Mouse (Mus musculus) erythroblast, embryonic 14.5 days (primary cell): ENCODE data around the gene Rhbdl3. TPM values are rescaled to one million over a fixed set of nuclear protein-coding genes. Genes with fewer than 3 reads are reported as not detected.

ENCODE experiments used
- H3K27me3 ChIP-seq: 2 replicates; pipeline ENCODE4 v1.6.1; 2012; ENCODE audit warnings: inconsistent platforms; ENCODE audit not compliant: control insufficient read depth
- H3K36me3 ChIP-seq: 2 replicates; pipeline ENCODE4 v1.6.1; 2012; ENCODE audit warnings: mild to moderate bottlenecking, inconsistent platforms; ENCODE audit not compliant: control insufficient read depth
- H3K4me1 ChIP-seq: 2 replicates; pipeline ENCODE4 v1.6.1; 2012; ENCODE audit warnings: inconsistent platforms; ENCODE audit not compliant: control insufficient read depth
- H3K4me3 ChIP-seq: replicated peaks from 2 replicates; pipeline ENCODE3; 2012; ENCODE audit warnings: moderate library complexity, mild to moderate bottlenecking, inconsistent platforms
- H3K9me3 ChIP-seq: 2 replicates; pipeline ENCODE4 v1.6.1; 2012; ENCODE audit warnings: low read length, inconsistent platforms, mixed read lengths; ENCODE audit not compliant: control insufficient read depth
- GATA1 ChIP-seq: IDR thresholded peaks from 2 replicates; pipeline ENCODE4 v1.6.1; 2012; ENCODE audit warnings: low read length, inconsistent platforms, mixed read lengths
- TAL1 ChIP-seq: IDR thresholded peaks from 3 replicates; pipeline ENCODE4 v1.6.1; 2012; ENCODE audit warnings: low read length, inconsistent platforms, mixed read lengths
- polyA plus RNA-seq: library from polyadenylated mRNA; stranded (reverse); fragments of >175 nt; gene quantifications from 2 replicates; pipeline ENCODE4 v1.2.3, GENCODE M21; 2012

The Rhbdl3 gene
- polyA plus RNA-seq, 1 experiment, result not detected

GRCm38 (mm10) chr11:80308537-80308936 is 7.8 kb downstream of the Rhbdl3 start:
- Histone ChIP-seq H3K4me3 (no peak overlapping the region), H3K27me3 (peaks cover 17% of the 10 kb centered on the region), H3K4me1 (no peaks in the 10 kb centered on the region), H3K9me3 (peaks cover 3% of the 10 kb centered on the region), H3K36me3 (no peaks in the 10 kb centered on the region)
- TF ChIP-seq TAL1 (no peak), GATA1 (no peak)

GRCm38 (mm10) chr11:80311271-80311670 is 10.6 kb downstream of the Rhbdl3 start:
- peaks cover 6% of the 10 kb centered on the region; the same call in 1 of the 2 replicates for H3K27me3 ChIP-seq
- no peaks in the 10 kb centered on the region for H3K36me3 ChIP-seq
- H3K4me1 ChIP-seq, result no peaks in the 10 kb centered on the region
- H3K9me3 ChIP-seq, result no peaks in the 10 kb centered on the region
- TF ChIP-seq TAL1, result no peak
- no peak for TF ChIP-seq GATA1
- no peak overlapping the region for H3K4me3 ChIP-seq

- no peaks in the 10 kb centered on the region for H3K36me3 ChIP-seq
- H3K27me3 ChIP-seq, result peaks cover 6% of the 10 kb centered on the region; the same call in 1 of the 2 replicates
- H3K9me3 ChIP-seq, result no peaks in the 10 kb centered on the region
- TF ChIP-seq TAL1 (no peak), GATA1 (no peak)
- H3K4me1 ChIP-seq, result no peaks in the 10 kb centered on the region
- H3K4me3 ChIP-seq, result no peak overlapping the region
Observed at GRCm38 (mm10) chr11:80312049-80312448, 11.3 kb downstream of the Rhbdl3 start.

GRCm38 (mm10) chr11:80312565-80312964 is 11.9 kb downstream of the Rhbdl3 start:
- Histone ChIP-seq H3K9me3 (no peaks in the 10 kb centered on the region), H3K27me3 (peaks cover 6% of the 10 kb centered on the region; the same call in 1 of the 2 replicates), H3K36me3 (no peaks in the 10 kb centered on the region), H3K4me1 (no peaks in the 10 kb centered on the region), H3K4me3 (no peak overlapping the region)
- TF ChIP-seq TAL1 (no peak), GATA1 (no peak)

GRCm38 (mm10) chr11:80313462-80313861 is 12.8 kb downstream of the Rhbdl3 start:
- TF ChIP-seq GATA1 (no peak), TAL1 (no peak)
- H3K36me3 ChIP-seq, result no peaks in the 10 kb centered on the region
- H3K27me3 ChIP-seq, result peaks cover 6% of the 10 kb centered on the region; the same call in 1 of the 2 replicates
- H3K4me3 ChIP-seq, result no peak overlapping the region
- H3K4me1 ChIP-seq, result no peaks in the 10 kb centered on the region
- no peaks in the 10 kb centered on the region for H3K9me3 ChIP-seq

- H3K4me1 ChIP-seq, result no peaks in the 10 kb centered on the region
- no peaks in the 10 kb centered on the region for H3K9me3 ChIP-seq
- H3K4me3 ChIP-seq, result no peak overlapping the region
- H3K36me3 ChIP-seq, result no peaks in the 10 kb centered on the region
- peaks cover 6% of the 10 kb centered on the region; the same call in 1 of the 2 replicates for H3K27me3 ChIP-seq
- no peak for TF ChIP-seq GATA1
- TF ChIP-seq TAL1, result no peak
Observed at GRCm38 (mm10) chr11:80313944-80314343, 13.2 kb downstream of the Rhbdl3 start.

- no peaks in the 10 kb centered on the region for H3K4me1 ChIP-seq
- no peaks in the 10 kb centered on the region for H3K36me3 ChIP-seq
- H3K27me3 ChIP-seq, result peaks cover 6% of the 10 kb centered on the region; the same call in 1 of the 2 replicates
- TF ChIP-seq GATA1 (no peak), TAL1 (no peak)
- no peaks in the 10 kb centered on the region for H3K9me3 ChIP-seq
- H3K4me3 ChIP-seq, result no peak overlapping the region
Observed at GRCm38 (mm10) chr11:80315743-80316639, 15.3 kb downstream of the Rhbdl3 start.

- H3K36me3 ChIP-seq, result no peaks in the 10 kb centered on the region
Observed at GRCm38 (mm10) chr11:80323255-80323654, 22.5 kb downstream of the Rhbdl3 start.

GRCm38 (mm10) chr11:80324636-80325035 is 23.9 kb downstream of the Rhbdl3 start:
- Histone ChIP-seq H3K36me3 (no peaks in the 10 kb centered on the region), H3K27me3 (peaks cover 3% of the 10 kb centered on the region; the same call in 1 of the 2 replicates), H3K4me1 (no peaks in the 10 kb centered on the region), H3K9me3 (no peaks in the 10 kb centered on the region), H3K4me3 (no peak overlapping the region)
- no peak for TF ChIP-seq TAL1
- no peak for TF ChIP-seq GATA1

More at GRCm38 (mm10) chr11:80323255-80323654, 22.5 kb downstream of the Rhbdl3 start:
- TF ChIP-seq GATA1 (no peak), TAL1 (no peak)
- Histone ChIP-seq H3K4me3 (no peak overlapping the region), H3K27me3 (no peaks in the 10 kb centered on the region), H3K9me3 (no peaks in the 10 kb centered on the region), H3K4me1 (no peaks in the 10 kb centered on the region)
